Mouse (Mus musculus) myocyte (in vitro differentiated cells): ENCODE measurements around the gene Shq1. TPM values are rescaled to one million over a fixed set of nuclear protein-coding genes. Genes with fewer than 3 reads are reported as not detected.

Source experiments
- H3K27me3 ChIP-seq: one replicate; pipeline ENCODE4 v1.6.1; 2011; ENCODE audit not compliant: control insufficient read depth, insufficient read depth, insufficient read length
- H3K36me3 ChIP-seq: one replicate; pipeline ENCODE4 v1.6.1; 2011; ENCODE audit not compliant: control insufficient read depth, insufficient read depth
- H3K4me2 ChIP-seq: one replicate; pipeline ENCODE4 v1.6.1; 2011; ENCODE audit warnings: low read depth, control low read depth
- H3K4me3 ChIP-seq: one replicate; pipeline ENCODE4 v1.5.1; 2011; ENCODE audit warnings: mild to moderate bottlenecking, control low read depth, moderate library complexity
- H3K79me2 ChIP-seq: one replicate; pipeline ENCODE4 v1.6.1; 2011; ENCODE audit not compliant: control insufficient read depth, insufficient read depth
- H3ac ChIP-seq: one replicate; pipeline ENCODE4 v1.6.1; 2011; ENCODE audit not compliant: control insufficient read depth, insufficient read length
- CEBPB ChIP-seq: IDR thresholded peaks from 2 replicates; pipeline ENCODE4 v1.6.1; 2011; ENCODE audit warnings: mild to moderate bottlenecking, moderate library complexity; ENCODE audit not compliant: poor library complexity, insufficient read depth, severe bottlenecking
- E2F4 ChIP-seq: IDR thresholded peaks from one replicate; pipeline ENCODE4 v1.6.1; 2011; ENCODE audit warnings: mild to moderate bottlenecking, control low read depth, moderate library complexity; ENCODE audit not compliant: insufficient read depth
- MAX ChIP-seq: IDR thresholded peaks from one replicate; pipeline ENCODE4 v1.6.1; 2011; ENCODE audit warnings: low read depth, mild to moderate bottlenecking, control low read depth
- MYOD1 ChIP-seq, 3 experiments: IDR thresholded peaks; one replicate each; pipeline ENCODE4 v1.6.1; 2011; ENCODE audit warnings: control low read depth in 2 of 3, low read depth in 2 of 3, mild to moderate bottlenecking in 2 of 3, moderate library complexity in 1 of 3; ENCODE audit not compliant: insufficient read length in 2 of 3, control insufficient read depth in 1 of 3
- MYOG ChIP-seq, 3 experiments: IDR thresholded peaks; one replicate each; pipeline ENCODE4 v1.6.1; 2011; ENCODE audit warnings: control low read depth in 2 of 3, low read depth in 2 of 3, mild to moderate bottlenecking in 2 of 3; ENCODE audit not compliant: insufficient read length in 2 of 3, control insufficient read depth in 1 of 3, insufficient read depth in 1 of 3
- POLR2A ChIP-seq: IDR thresholded peaks from one replicate; pipeline ENCODE4 v1.6.1; 2011; ENCODE audit warnings: low read depth, mild to moderate bottlenecking, control low read depth, moderate library complexity; ENCODE audit not compliant: insufficient read length
- POLR2AphosphoS2 ChIP-seq: IDR thresholded peaks from one replicate; pipeline ENCODE4 v1.6.1; 2011; ENCODE audit warnings: low read depth, control low read depth; ENCODE audit not compliant: insufficient read length
- REST ChIP-seq: IDR thresholded peaks from one replicate; pipeline ENCODE4 v1.6.1; 2011; ENCODE audit warnings: mild to moderate bottlenecking, control low read depth, moderate library complexity; ENCODE audit not compliant: insufficient read depth, insufficient read length
- SRF ChIP-seq: IDR thresholded peaks from one replicate; pipeline ENCODE4 v1.6.1; 2011; ENCODE audit warnings: low read depth; ENCODE audit not compliant: control insufficient read depth, insufficient read length
- TCF12 ChIP-seq: IDR thresholded peaks from one replicate; pipeline ENCODE4 v1.6.1; 2011; ENCODE audit warnings: mild to moderate bottlenecking, control low read depth; ENCODE audit not compliant: poor library complexity, insufficient read depth, severe bottlenecking
- TCF3 ChIP-seq: IDR thresholded peaks from one replicate; pipeline ENCODE4 v1.6.1; 2011; ENCODE audit warnings: low read depth, control low read depth; ENCODE audit not compliant: insufficient read length
- USF1 ChIP-seq: IDR thresholded peaks from one replicate; pipeline ENCODE4 v1.6.1; 2011; ENCODE audit warnings: low read depth, mild to moderate bottlenecking, control low read depth, moderate library complexity
- polyA plus RNA-seq: library from polyadenylated mRNA; unstranded; fragments of >200 nt; fragmentation: generic; extraction: Trizol; gene quantifications from one replicate; pipeline ENCODE4 v1.2.1, GENCODE M21; 2012; ENCODE audit warnings: missing spikeins

The Shq1 gene
- polyA plus RNA-seq, 1 experiment: 6.6 TPM

- Histone ChIP-seq H3ac (no peak overlapping the region), H3K27me3 (no peaks in the 10 kb centered on the region), H3K36me3 (no peaks in the 10 kb centered on the region), H3K4me2 (no peak overlapping the region), H3K79me2 (no peaks in the 10 kb centered on the region), H3K4me3 (no peak overlapping the region)
- TF ChIP-seq POLR2AphosphoS2: no peak
- TF ChIP-seq E2F4: no peak
- TF ChIP-seq USF1: no peak
- TF ChIP-seq TCF12: no peak
- TF ChIP-seq REST: no peak
- no peak for TF ChIP-seq SRF
- TF ChIP-seq MAX: no peak
These were observed 64.2 kb downstream of the Shq1 start for GRCm38 (mm10) chr6:100606805-100607204.

- H3K36me3 ChIP-seq: no peaks in the 10 kb centered on the region
- H3ac ChIP-seq: no peak overlapping the region
- no peak overlapping the region for H3K4me2 ChIP-seq
- H3K4me3 ChIP-seq: no peak overlapping the region
- H3K79me2 ChIP-seq: no peaks in the 10 kb centered on the region
- TF ChIP-seq REST (no peak), SRF (no peak), USF1 (no peak), TCF12 (no peak), POLR2AphosphoS2 (no peak), TCF3 (no peak), E2F4 (no peak), CEBPB (no peak), POLR2A (no peak), MYOG (IDR thresholded peaks at IDR 0.05; ENCODE audit: control insufficient read depth in 1 of 3, insufficient read depth in 1 of 3, insufficient read length in 2 of 3, low read depth in 2 of 3) (no peak)
- no peaks in the 10 kb centered on the region for H3K27me3 ChIP-seq
These were observed 67.3 kb downstream of the Shq1 start for GRCm38 (mm10) chr6:100603702-100604101.

GRCm38 (mm10) chr6:100601634-100602033 lies 69.3 kb downstream of the Shq1 start:
- no peak overlapping the region for H3ac ChIP-seq
- TF ChIP-seq MYOG (IDR thresholded peaks at IDR 0.05; ENCODE audit: control insufficient read depth in 1 of 3, insufficient read depth in 1 of 3, insufficient read length in 2 of 3, low read depth in 2 of 3) (no peak), POLR2A (no peak), USF1 (no peak)
- no peaks in the 10 kb centered on the region for H3K79me2 ChIP-seq
- no peak overlapping the region for H3K4me3 ChIP-seq
- no peak overlapping the region for H3K4me2 ChIP-seq
- H3K27me3 ChIP-seq: no peaks in the 10 kb centered on the region
- H3K36me3 ChIP-seq: no peaks in the 10 kb centered on the region

- TF ChIP-seq E2F4: no peak
- TF ChIP-seq REST: no peak
- no peak for TF ChIP-seq POLR2AphosphoS2
- no peak for TF ChIP-seq MAX
- TF ChIP-seq TCF12: no peak
- Histone ChIP-seq H3K36me3 (no peaks in the 10 kb centered on the region), H3ac (no peak overlapping the region), H3K27me3 (no peaks in the 10 kb centered on the region), H3K4me2 (no peak overlapping the region), H3K4me3 (no peak overlapping the region), H3K79me2 (no peaks in the 10 kb centered on the region)
These were observed 77.1 kb downstream of the Shq1 start for GRCm38 (mm10) chr6:100593857-100594256.

- Histone ChIP-seq H3K4me3 (no peak overlapping the region), H3ac (no peak overlapping the region), H3K27me3 (no peaks in the 10 kb centered on the region), H3K36me3 (no peaks in the 10 kb centered on the region), H3K79me2 (no peaks in the 10 kb centered on the region), H3K4me2 (no peak overlapping the region)
- TF ChIP-seq E2F4 (no peak), TCF3 (no peak), REST (no peak), CEBPB (no peak), MYOG (IDR thresholded peaks at IDR 0.05; ENCODE audit: control insufficient read depth in 1 of 3, insufficient read depth in 1 of 3, insufficient read length in 2 of 3, low read depth in 2 of 3) (no peak), POLR2AphosphoS2 (no peak), SRF (no peak), TCF12 (no peak), MAX (no peak), USF1 (no peak), POLR2A (no peak), MYOD1 (IDR thresholded peaks at IDR 0.05; ENCODE audit: control insufficient read depth in 1 of 3, insufficient read length in 2 of 3, low read depth in 2 of 3) (no peak)
These were observed 78.0 kb downstream of the Shq1 start for GRCm38 (mm10) chr6:100592991-100593390.
